Mouse (Mus musculus) ES-CJ7 (cell line): ENCODE data around the gene Snx27.

Experiments
- DNase-seq: peaks from one replicate; pipeline ENCODE4 v3.0.0; 2011; ENCODE audit warnings: low read depth, low spot score

Snx27 gene

DNA sequence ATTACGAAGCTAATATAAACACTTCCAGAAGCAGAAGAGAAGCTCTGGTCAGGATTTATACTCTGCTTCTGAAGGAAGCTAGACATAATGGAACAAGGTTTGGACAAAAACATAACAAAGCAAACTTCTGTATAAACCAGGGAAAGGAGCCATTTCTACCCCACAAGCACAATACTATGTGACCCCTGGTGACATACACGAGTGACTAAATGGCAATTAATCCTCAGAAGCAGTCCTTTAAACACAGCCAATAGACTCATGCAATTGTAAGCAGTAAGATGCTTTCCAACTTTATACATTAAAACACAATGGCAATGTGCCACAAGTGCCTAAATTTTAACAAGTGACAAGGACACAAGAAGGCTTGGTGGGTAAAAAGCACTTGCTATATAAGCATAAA, 15.3 kb downstream of the Snx27 start:
- DNase-seq: no peak

DNA sequence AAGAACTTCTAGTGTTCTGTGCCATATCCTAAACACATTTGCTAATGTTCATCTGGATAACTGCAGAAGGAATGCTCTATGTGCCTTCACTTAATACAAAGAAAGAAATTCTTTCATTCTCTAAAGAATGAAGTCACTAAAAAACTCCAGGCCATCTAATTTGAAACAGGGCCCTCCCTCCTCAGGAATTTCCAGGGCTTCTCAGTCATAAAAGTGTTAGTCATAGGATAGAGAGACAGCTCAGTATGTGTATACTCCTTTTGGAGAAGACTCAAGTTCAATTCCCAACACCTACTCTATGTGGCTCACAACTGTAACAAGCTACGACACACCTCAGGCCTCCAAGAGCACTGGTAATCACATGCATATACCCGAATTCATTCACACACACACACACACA, 17.0 kb downstream of the Snx27 start:
- DNase-seq: no peak

- no peak for DNase-seq
Measured at GRCm38 (mm10) chr3:94565127-94565526, 17.4 kb downstream of the Snx27 start.

GRCm38 (mm10) chr3:94564356-94565010, 18.0 kb downstream of the Snx27 start:
- no peak for DNase-seq

DNA sequence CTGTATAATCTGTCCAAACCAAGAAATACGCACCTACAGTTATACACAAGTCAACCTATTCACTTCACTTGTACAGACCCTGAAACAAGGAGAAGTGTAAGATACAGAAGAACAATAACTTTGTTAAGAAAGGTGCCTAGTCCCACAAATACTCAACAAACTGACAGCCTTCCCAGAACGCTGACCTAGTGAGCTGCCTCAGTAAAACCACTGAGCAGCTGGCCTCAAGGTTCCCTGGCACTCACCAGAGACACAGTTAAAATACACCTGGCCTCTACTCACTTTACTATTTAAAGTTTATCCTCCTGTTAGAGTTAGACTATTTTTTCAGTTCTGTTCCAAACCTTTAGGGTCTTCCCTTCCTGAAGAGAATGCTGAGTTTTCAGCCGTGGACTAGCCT, 19.4 kb downstream of the Snx27 start:
- DNase-seq: no peak

DNA sequence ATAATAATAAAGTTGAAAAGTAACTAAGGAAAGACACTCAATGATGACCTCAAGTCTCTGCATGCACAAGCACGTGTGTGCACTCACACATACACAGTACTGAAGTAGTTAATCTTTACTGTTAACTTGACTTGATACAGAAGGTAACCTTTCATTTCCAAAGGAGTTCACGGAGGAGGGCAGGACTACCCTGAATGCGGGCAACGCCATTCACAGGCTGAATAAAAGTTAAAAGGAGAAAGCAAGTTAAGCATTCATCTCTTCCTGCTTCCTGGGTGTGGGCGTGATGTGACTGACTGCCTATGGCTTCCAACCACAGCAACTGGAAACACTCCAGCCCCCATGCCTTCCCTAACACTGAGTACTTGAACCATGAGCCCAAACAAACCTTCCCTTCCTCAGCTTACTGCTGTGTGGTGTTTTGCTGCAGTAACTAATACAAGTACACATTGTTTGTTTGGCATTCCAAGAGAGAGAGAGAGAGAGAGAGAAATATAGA, 22.5 kb downstream of the Snx27 start:
- no peak for DNase-seq

- DNase-seq: no peak
Measured at GRCm38 (mm10) chr3:94549041-94549440, 33.5 kb downstream of the Snx27 start.

DNA sequence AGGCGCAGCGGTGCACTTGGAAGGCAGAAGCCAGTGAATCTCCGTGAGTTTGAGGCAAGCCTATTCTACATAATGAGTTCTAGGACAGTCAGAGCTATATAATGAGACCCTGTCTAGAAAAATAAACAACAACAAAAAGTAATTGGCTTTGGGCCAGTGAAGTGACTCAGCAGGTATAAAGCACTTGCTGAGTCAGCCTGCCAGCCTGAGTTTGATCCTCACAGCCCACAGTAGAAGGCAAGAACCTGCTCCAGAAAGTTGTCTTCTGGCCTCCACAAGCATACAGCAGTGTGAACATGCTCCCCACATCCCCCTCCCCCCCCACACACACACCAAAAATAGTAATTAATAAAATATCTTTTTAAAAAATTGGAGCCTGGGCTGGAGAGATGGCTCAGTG, 45.3 kb downstream of the Snx27 start:
- no peak for DNase-seq

DNA sequence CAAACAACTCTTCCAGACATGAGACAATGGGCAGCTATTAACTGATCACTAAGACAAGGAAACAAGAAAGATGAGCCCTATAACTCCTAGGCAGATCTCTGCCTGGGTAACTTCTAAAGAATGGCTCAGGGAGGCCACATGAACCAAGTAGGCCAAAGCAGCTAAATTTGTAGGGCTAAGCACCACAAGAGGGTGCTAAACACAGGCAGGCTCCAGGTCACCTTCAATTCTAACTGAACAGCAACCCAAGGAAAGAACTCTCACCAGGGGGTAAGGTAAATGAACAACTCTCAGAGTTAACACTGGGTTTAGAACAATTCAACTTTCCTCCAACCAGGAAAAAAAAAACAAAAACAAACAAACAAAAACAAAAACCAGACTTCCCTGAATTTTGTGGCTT, 48.5 kb downstream of the Snx27 start:
- peak; percentile 76 for DNase-seq

- no peak for DNase-seq
Measured at GRCm38 (mm10) chr3:94526731-94527130, 55.8 kb downstream of the Snx27 start.

DNA sequence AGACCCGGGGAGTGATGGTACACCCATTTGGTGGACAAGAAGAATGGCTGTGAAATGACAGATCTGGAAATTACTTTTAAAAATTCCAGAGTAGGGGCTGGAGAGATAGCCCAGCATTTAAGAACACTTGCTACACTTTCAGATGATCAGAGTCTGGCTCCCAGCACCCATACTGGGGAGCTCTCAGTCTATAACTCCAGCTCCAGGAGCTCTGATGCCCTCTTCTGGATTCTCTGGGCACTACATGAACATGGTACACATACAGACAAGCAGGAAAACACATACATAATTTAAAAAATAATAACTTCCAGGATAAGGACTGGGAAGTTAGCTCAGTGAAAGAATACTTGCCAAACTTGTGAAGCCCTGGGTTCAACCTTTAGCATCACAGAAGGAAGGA, 75.9 kb downstream of the Snx27 start:
- peak; percentile 28 for DNase-seq

GRCm38 (mm10) chr3:94502243-94502642, 80.3 kb downstream of the Snx27 start:
- peak; percentile 32 for DNase-seq

GRCm38 (mm10) chr3:94497162-94497561, 85.4 kb downstream of the Snx27 start:
- DNase-seq: no peak

GRCm38 (mm10) chr3:94487581-94487980, 94.9 kb downstream of the Snx27 start:
- no peak for DNase-seq

DNA sequence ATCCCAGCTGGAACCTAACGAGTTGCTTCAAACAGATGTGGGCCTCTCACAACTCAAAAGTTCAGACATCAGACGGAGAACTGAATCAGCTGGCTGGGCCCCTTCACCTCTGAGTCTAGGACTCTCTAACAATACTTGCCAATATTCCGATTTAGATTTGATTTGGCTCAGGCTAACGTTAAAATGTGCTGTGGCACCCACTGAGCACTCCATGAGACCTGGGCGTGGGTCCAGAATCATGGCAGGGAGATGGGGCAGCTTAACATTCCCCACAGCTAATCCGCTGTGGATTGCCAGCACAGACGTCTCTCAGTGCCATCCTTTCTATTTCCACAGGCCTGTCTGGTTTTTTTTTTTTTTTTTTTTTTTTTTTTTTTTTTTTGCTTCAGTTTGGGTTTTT, 96.6 kb downstream of the Snx27 start:
- DNase-seq: no peak

DNA sequence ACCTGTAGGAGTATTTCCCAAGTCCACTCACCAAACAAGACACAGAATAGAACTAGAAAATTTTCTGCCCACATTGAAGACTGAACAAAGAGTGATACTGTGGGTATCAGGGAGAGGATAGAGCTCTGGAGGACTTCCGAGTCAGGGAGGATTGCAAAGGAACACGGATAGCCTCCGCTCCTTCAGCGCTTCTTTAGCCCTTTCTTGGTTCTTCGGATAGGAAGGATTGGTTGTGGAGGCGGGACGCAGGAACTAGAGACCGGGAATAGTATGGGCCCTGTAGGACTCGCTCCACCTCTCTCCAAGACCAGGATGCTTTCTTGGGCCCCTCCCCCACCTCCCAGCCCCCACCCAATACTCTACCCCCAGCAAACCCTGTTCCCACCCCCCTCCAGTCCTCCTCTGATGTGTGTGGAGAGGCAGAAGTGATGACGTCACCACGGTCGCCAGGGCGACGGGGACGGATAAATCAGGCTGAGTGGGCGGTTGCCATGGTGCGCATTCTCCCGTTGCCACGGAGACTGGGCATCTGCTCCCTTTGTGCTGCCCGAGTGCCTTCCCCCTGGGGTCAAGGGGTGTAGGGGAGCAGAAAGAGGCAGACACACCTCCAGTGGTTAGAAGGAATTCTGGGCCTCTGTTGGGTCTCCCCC, 98.6 kb downstream of the Snx27 start:
- DNase-seq: peak; percentile 51

DNA sequence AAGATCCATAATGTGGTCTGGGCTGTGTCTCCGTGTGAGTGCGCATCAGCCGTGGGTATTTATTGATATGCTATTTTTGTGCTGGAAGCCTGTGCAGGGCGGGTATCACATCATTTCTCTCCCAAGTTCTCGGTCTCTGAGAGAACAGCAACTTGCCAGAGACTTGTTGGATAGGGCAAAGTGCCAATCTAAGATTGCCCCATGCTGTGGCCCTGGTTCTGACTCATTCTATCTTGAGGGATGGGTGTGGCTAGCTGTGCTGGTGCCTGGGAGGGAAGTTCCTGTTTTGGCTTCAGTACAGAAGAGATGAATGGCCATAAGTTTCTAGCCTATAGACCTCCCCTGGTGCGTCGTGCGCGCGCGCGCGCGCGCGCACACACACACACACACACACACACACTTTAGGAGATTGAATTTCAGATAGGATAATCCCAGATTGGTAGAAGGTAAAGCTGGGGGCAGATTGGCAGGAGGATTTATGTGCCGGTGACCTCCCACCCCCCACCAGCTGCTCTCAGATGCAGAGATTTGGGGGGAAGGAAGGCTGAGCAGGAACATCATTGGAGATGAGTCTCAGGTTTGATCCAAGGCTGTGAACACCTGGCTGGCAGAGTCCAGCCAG, 99.6 kb downstream of the Snx27 start:
- DNase-seq: no peak

DNA sequence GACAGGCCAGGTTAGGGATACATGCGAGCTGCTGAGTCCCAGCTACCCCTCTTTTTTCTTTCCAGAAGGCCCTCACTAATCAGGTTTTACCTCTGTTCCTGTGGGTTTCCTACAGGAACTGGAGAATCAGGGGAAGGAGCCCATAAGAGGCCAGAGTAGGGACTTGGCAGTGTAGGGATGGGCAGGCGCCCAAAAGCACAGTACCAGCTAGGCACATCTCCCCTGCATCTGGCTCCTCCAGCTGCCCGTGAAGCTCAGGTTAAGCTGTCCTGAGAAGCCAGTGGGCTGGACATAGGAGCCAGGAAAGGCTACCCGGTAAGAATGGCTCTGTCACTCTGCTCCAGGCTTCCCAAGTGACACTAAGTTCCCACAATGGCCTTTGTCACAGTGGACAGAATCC, 101.1 kb downstream of the Snx27 start:
- DNase-seq: no peak

GRCm38 (mm10) chr3:94480291-94480884, 102.1 kb downstream of the Snx27 start, which contains the start of gene Riiad1:
Gene Riiad1, minus strand, starts transcription at chr3:94480341.
- DNase-seq: no peak

DNA sequence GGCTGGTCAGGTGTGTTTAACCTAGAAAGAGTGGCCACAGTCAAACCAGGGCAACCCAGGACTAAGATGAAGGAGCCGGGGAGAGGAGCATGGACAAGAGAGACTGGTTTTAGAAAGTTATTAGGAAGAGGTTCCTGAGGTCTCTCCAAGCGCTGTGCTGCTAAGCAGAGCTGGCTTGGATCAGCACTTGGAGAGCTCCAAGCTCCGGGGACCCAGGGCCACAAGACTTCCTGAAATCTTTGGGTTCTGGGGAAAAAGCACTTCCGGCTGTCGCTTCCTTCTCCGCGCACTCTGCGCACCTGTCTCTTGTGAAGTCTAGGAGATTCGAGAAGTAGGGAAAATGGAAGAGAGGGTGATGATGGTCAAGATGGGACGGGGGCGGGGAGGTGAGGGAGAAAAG, 103.0 kb downstream of the Snx27 start:
- DNase-seq: peak; percentile 56

DNA sequence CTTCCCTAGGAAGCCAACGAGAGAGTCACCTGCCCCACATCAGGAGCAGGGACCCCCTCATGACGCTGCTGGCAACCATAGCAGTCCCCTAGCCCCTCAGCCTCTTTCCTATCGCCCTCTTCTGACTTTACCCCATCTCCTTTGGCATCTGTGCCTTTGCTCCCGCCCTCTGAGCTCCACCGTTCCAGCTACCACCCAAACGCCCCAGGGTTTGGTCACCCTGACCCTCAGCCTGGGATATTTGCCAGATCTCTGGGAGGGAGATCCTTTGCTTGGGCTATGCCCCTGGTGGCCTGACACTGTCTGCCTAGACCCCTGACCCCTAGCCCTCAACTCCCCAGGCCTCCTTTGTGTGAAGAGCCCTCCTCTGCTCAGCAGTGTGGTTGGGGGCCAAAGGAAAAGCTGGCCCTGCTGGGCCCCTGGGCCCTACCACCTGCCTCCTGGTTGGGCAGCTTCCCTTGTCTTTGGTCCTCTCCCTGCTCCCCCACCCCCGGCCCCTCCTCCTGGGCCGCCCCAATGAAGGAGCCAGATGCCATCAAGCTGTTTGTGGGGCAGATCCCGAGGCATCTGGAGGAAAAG, 103.8 kb downstream of the Snx27 start:
- no peak for DNase-seq

DNA sequence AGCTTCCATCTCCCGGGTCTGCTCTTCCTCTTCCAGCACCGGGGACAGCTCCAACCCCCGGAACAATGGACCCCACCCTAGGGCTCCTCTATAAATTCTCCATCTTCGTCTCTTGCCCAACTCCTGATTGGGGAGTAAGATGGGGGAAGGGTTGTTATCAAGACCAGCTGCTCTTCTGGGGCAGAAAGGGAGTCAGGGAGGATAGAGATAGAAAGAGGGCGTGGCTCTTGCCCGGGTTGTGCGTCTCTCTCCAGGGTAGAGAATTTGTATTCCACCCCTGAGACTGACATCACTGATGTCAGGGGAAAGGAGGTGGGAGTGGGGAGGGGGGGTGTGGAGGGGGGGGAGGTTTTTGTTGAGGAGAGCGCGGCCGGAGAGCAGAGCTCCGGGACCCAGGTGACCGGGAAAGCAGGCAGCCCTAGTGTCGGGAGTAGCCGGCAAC, 104.5 kb downstream of the Snx27 start, which contains the start of gene Celf3:
TSS of gene Celf3 (plus strand) at position 315 of the 442 bp plus-strand sequence.
- peak; percentile 53 for DNase-seq
